Mouse (Mus musculus) stomach, postnatal 0 days (tissue): ENCODE results near the gene Upf1.

ENCODE experiments used
- CTCF ChIP-seq: IDR thresholded peaks from 2 replicates; pipeline ENCODE4 v1.5.1; 2016; ENCODE audit warnings: antibody characterized with exemption, low read depth, mild to moderate bottlenecking, moderate library complexity
- EP300 ChIP-seq: optimal IDR thresholded peaks from 2 replicates; pipeline ENCODE3; 2016; ENCODE audit warnings: antibody characterized with exemption

GRCm38 (mm10) chr8:70351035-70351999 is 1.8 kb downstream of the Upf1 start:
- TF ChIP-seq CTCF: no peak
- TF ChIP-seq EP300: no peak
